Mouse (Mus musculus) small intestine, adult 2 months (tissue): ENCODE measurements around the gene Xylb. TPM values are rescaled to one million over a fixed set of nuclear protein-coding genes. Genes with fewer than 3 reads are reported as not detected.

ENCODE experiments used
- H3K27ac ChIP-seq: fragments of 200-500 bp; 2 replicates; pipeline ENCODE4 v1.5.1; 2012; ENCODE audit warnings: low read depth, low read length, control low read depth, inconsistent platforms; ENCODE audit not compliant: insufficient read depth
- H3K27me3 ChIP-seq: fragments of 200-500 bp; 2 replicates; pipeline ENCODE4 v1.6.1; 2012; ENCODE audit warnings: mild to moderate bottlenecking, moderate library complexity, low read length, inconsistent platforms; ENCODE audit not compliant: control insufficient read depth, insufficient read depth
- H3K36me3 ChIP-seq: fragments of 200-500 bp; 2 replicates; pipeline ENCODE4 v1.6.1; 2012; ENCODE audit warnings: mild to moderate bottlenecking, low read length, control low read depth, inconsistent platforms; ENCODE audit not compliant: control insufficient read depth, insufficient read depth
- H3K4me1 ChIP-seq: fragments of 200-500 bp; 2 replicates; pipeline ENCODE4 v1.6.1; 2012; ENCODE audit warnings: low read length, inconsistent platforms, mixed read lengths; ENCODE audit not compliant: control insufficient read depth, insufficient read depth, insufficient read length
- H3K4me3 ChIP-seq: fragments of 200-500 bp; 2 replicates; pipeline ENCODE4 v1.5.1; 2012; ENCODE audit warnings: low read depth, mild to moderate bottlenecking, control low read depth, inconsistent platforms, low read length, moderate library complexity
- CTCF ChIP-seq: fragments of 200-500 bp; IDR thresholded peaks from 2 replicates; pipeline ENCODE4 v1.5.1; 2012; ENCODE audit warnings: low read depth, mild to moderate bottlenecking, control low read depth, inconsistent platforms, low read length, moderate library complexity, mixed read lengths; ENCODE audit not compliant: insufficient replicate concordance, insufficient read length; ENCODE audit errors: extremely low read depth
- POLR2A ChIP-seq: fragments of 200-500 bp; IDR thresholded peaks from 2 replicates; pipeline ENCODE4 v1.6.1; 2012; ENCODE audit warnings: low read depth, mild to moderate bottlenecking, control low read depth, inconsistent platforms, low read length, moderate library complexity
- WGBS: fragments of 180-500 bp; shearing (Covaris S2); methylation state at CpG from one replicate; pipeline ENCODE4 v1.1.7; 2018; 5-methylcytosine and 5-hydroxymethylcytosine counted together
- polyA plus RNA-seq: library from polyadenylated mRNA; depleted of rRNA; stranded (reverse); fragments of >200 nt; gene quantifications from 2 replicates; pipeline ENCODE4 v1.2.3, GENCODE M21; 2012

Xylb gene
- polyA plus RNA-seq, 1 experiment, result 8.9 TPM

DNA sequence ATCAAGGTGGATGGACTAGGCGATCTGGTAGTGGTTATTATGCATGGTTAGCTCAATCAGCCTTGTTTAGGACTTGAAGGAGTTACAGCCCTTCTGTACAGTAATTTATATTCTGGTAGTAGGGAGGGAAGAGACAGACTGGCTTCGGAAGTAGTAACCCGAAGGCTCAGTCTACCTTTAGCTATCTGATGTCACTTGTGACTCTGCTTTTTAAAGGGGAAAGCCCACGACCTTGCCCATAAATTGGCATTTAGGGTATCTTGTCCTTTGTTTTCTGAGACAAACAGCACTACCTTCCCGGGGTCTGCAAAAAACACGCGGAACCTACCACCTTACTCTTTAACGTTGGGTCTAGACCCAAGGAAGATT, 17.0 kb upstream of the Xylb start:
- Histone ChIP-seq H3K36me3 (peaks cover 40% of the 10 kb centered on the region), H3K27me3 (no peaks in the 10 kb centered on the region), H3K4me3 (peak overlapping the region; percentile 82), H3K4me1 (peaks cover 16% of the 10 kb centered on the region), H3K27ac (peak overlapping the region; percentile 95)
- WGBS, result 2% methylated on average over 8 of the region's 8 CpGs
- TF ChIP-seq CTCF, result no peak
- no peak for TF ChIP-seq POLR2A

- H3K27ac ChIP-seq, result peak within 1 kb of the TSS; percentile 95
- H3K4me3 ChIP-seq, result peak within 1 kb of the TSS; percentile 82
- WGBS, result under 1% methylated on average over 68 of the region's 68 CpGs
- peaks cover 16% of the 10 kb centered on the region for H3K4me1 ChIP-seq
- TF ChIP-seq CTCF, result no peak
- peak; percentile 80 for TF ChIP-seq POLR2A
- no peaks in the 10 kb centered on the region for H3K27me3 ChIP-seq
- peaks cover 46% of the 10 kb centered on the region for H3K36me3 ChIP-seq
These were observed 16.0 kb upstream of the Xylb start, which contains the start of gene Myd88 for GRCm38 (mm10) chr9:119340909-119341816. TSS of gene Myd88 (minus strand) at chr9:119341411.

DNA sequence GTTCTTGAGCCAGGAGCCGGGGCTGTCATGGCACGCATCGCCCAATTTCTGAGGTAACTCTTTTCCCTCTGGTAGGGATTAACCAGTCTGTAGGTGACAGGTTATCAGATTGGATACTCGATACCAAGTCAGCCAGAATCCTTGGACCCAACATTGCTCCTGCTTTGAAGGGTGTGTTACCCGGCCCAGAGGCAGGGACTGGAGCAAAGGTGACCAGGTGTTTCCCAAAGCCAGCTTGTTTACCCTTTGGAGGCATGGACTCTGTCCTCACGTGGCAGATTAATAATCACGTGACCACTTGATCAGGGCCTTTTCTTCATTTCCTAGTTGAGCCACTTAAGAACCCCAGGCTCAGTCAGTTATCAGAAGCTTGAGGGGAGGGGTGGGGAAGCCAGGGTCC, 14.5 kb upstream of the Xylb start:
- peak overlapping the region; percentile 95 for H3K27ac ChIP-seq
- TF ChIP-seq CTCF (no peak), POLR2A (no peak; the same call in 1 of the 2 replicates)
- peak overlapping the region; percentile 82 for H3K4me3 ChIP-seq
- peaks cover 16% of the 10 kb centered on the region for H3K4me1 ChIP-seq
- WGBS, result 32% methylated on average over 7 of the region's 7 CpGs
- H3K36me3 ChIP-seq, result peaks cover 44% of the 10 kb centered on the region
- H3K27me3 ChIP-seq, result no peaks in the 10 kb centered on the region

DNA sequence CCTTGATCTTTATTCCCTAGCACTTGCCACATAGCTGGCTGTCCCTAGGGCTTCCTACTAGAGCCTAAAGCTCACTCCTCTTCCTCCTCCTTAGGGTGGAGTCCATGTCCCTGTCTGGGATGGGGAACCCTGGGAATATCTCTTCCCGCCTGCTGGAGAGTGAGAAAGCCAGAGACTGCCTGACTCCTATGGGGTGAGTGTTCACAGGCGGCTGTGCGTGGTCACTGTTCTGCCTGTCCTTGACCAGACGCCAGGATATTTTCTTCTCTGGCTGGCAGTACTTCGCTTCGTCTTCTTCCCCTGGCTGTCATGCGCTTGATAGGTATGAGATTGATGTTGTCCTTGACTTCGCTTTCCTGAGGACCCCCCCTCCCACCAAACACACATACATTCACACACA, 10.8 kb upstream of the Xylb start:
- WGBS, result 93% methylated on average over 8 of the region's 8 CpGs
- TF ChIP-seq CTCF (no peak), POLR2A (no peak)
- H3K4me3 ChIP-seq, result no peak overlapping the region
- no peak overlapping the region for H3K27ac ChIP-seq
- H3K4me1 ChIP-seq, result peaks cover 13% of the 10 kb centered on the region
- H3K27me3 ChIP-seq, result no peaks in the 10 kb centered on the region
- H3K36me3 ChIP-seq, result peaks cover 66% of the 10 kb centered on the region

DNA sequence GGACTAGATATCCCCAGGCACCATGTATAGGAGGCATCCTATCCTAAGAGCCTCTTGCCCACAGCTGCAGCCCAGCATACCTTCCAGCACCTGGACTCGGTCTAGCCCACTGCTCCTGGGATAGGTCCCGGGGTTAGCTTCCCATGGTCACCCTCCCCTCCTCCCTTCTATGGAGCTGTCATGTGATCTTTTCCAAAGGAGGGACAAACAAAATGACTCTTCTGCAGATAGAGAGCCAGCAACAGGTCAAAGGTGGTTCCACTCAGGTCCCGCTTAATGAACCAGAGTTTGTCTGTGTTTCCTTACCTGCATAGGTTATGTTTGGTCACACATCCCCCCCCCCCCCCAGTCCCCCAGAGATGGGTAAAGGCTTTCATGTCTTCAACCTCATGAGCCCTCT, 6.7 kb upstream of the Xylb start:
- Histone ChIP-seq H3K36me3 (peaks cover 47% of the 10 kb centered on the region), H3K4me1 (no peaks in the 10 kb centered on the region), H3K27ac (no peak overlapping the region), H3K4me3 (no peak overlapping the region), H3K27me3 (no peaks in the 10 kb centered on the region)
- TF ChIP-seq POLR2A, result no peak
- 71% methylated on average over 3 of the region's 3 CpGs for WGBS

- Histone ChIP-seq H3K4me3 (no peak overlapping the region), H3K27ac (no peak overlapping the region), H3K36me3 (peaks cover 41% of the 10 kb centered on the region), H3K4me1 (no peaks in the 10 kb centered on the region), H3K27me3 (no peaks in the 10 kb centered on the region)
- TF ChIP-seq POLR2A, result no peak
- TF ChIP-seq CTCF, result no peak
- WGBS, result 85% methylated on average over 10 of the region's 10 CpGs
These were observed 6.1 kb upstream of the Xylb start for GRCm38 (mm10) chr9:119350947-119351705.

DNA sequence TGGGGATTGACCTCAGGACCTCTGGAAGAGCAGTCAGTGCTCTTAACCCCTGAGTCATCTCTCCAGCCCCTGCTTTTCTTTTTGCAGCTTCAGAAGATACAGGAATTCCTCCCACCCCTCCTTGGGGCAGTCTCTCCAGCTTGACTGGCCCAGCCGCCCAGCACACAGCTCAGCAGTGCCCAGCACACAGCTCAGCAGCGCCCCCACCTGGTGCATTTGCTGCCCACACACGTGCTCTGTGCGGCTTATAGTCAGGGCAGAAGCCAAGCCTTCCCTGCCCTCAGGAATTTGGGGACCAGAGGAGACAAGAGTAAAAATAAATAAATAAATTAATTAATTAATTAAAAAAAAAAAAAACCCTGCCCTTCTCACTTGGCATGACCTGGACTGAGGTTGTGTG, 5.1 kb upstream of the Xylb start:
- H3K4me1 ChIP-seq, result no peaks in the 10 kb centered on the region
- TF ChIP-seq POLR2A, result no peak
- peak; percentile 78 for TF ChIP-seq CTCF
- no peak overlapping the region for H3K4me3 ChIP-seq
- no peaks in the 10 kb centered on the region for H3K27me3 ChIP-seq
- WGBS, result 25% methylated on average over 4 of the region's 4 CpGs
- H3K27ac ChIP-seq, result no peak overlapping the region
- peaks cover 34% of the 10 kb centered on the region for H3K36me3 ChIP-seq

DNA sequence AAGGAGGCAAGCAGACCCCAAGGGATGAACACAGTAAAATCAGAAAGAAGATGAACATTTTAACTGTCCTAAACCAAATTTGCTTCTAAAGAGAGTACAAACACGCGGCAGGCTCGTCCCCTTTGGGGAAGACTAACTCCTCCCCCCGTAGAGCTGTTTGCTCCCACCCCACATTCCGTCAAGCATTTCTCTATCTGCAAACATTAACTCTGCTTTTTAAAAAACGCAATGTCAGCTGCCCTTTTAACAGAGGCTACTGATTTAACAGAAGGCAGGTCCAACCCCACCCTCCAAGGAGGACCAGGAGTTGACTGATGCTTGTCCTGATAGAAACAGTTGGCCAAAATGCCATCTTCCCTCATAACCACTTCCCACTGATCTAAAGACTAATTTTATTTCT, 3.3 kb upstream of the Xylb start:
- WGBS, result 71% methylated on average over 6 of the region's 6 CpGs
- H3K4me1 ChIP-seq, result peaks cover 2% of the 10 kb centered on the region; the same call in 1 of the 2 replicates
- H3K4me3 ChIP-seq, result no peak overlapping the region
- no peaks in the 10 kb centered on the region for H3K27me3 ChIP-seq
- no peak for TF ChIP-seq POLR2A
- TF ChIP-seq CTCF, result no peak
- no peak overlapping the region for H3K27ac ChIP-seq
- H3K36me3 ChIP-seq, result peaks cover 19% of the 10 kb centered on the region
